Mouse (Mus musculus): ENCODE results near the gene Klhl21. TPM values are rescaled to one million over a fixed set of nuclear protein-coding genes. Genes with fewer than 3 reads are reported as not detected.

The Klhl21 gene
- total RNA-seq, 1 experiment: 19.7 TPM

DNA sequence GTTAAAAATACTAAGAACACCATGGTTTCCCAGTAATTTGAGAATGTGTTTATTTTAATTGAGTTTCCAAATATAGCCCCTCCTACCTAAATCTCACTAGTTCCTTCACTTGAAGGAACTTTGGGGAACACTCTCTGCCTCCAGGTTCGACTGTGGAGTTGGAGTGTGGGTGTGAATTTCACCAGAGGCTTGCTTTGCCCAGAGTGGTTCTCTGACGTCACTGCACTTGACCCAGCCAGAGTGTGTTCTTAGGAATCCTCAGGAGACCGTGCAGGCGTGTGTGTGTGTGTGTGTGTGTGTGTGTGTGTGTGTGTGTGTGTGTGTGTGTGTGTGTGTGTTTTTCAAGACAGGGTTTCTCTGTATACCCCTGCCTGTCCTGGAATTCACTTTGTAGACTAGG, 7.7 kb upstream of the Klhl21 start:
- peaks cover 0 to 13% of the 10 kb centered on the region in 2 experiments; a peak in 2 of 4 replicates for H3K4me1 ChIP-seq (ENCODE audit: control insufficient read depth in 2 of 2, insufficient read depth in 2 of 2, low read length in 2 of 2, poor library complexity in 1 of 2)
- no peak overlapping the region for H3K27ac ChIP-seq (ENCODE audit: insufficient read depth, low read depth, low read length, poor library complexity, severe bottlenecking)
- no peak for DNase-seq (ENCODE audit: low read depth, low spot score)
- no peaks in the 10 kb centered on the region for H3K9me3 ChIP-seq (ENCODE audit: control insufficient read depth, insufficient read depth, low read depth, low read length)
- H3K4me3 ChIP-seq (ENCODE audit: insufficient read depth in 1 of 2, low read depth in 1 of 2, low read length in 2 of 2, poor library complexity in 1 of 2, severe bottlenecking in 1 of 2): no peak overlapping the region
- no peak overlapping the region for H3K9ac ChIP-seq (ENCODE audit: insufficient read depth, low read depth, low read length, poor library complexity, severe bottlenecking)
- H3K36me3 ChIP-seq (ENCODE audit: control insufficient read depth, insufficient read depth, low read length, poor library complexity, severe bottlenecking): no peaks in the 10 kb centered on the region
- in situ Hi-C loops (cut with MboI; ENCODE audit: low sequenced_read_pairs in 2 of 2, unreplicated experiment in 2 of 2): no loop called here
- TF ChIP-seq ZC3H11A (IDR thresholded peaks at IDR 0.05; ENCODE audit: borderline replicate concordance, low read depth, low read length) (no peak), ZNF384 (IDR thresholded peaks at IDR 0.05; ENCODE audit: low read depth, low read length) (no peak), HCFC1 (IDR thresholded peaks at IDR 0.05; ENCODE audit: borderline replicate concordance, insufficient read depth, low read length) (no peak), MAFK (IDR thresholded peaks at IDR 0.05; ENCODE audit: insufficient read depth, low read depth, low read length) (no peak), CHD2 (IDR thresholded peaks at IDR 0.05; ENCODE audit: low read depth, low read length) (no peak)

DNA sequence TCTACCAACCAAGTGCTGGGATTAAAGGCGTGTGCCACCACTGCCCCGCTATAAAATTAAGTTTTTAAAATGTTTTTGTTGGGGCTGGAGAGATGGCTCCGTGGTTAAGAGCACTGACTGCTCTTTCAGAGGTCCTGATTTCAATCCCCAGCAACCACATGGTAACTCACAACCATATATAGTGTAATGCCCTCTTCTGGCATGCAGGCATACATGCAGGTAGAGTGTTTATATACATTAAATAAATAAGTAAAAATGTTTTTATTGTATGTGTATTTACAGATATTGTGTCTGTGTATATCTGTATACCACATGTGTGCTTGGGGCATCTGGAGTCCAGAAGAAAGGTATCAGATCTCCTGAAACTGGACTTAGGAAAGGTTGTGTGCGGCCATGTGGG, 7.3 kb upstream of the Klhl21 start:
- in situ Hi-C loops (cut with MboI; ENCODE audit: low sequenced_read_pairs in 2 of 2, unreplicated experiment in 2 of 2): no loop called here
- H3K4me3 ChIP-seq (ENCODE audit: insufficient read depth in 1 of 2, low read depth in 1 of 2, low read length in 2 of 2, poor library complexity in 1 of 2, severe bottlenecking in 1 of 2): no peak overlapping the region
- H3K9me3 ChIP-seq (ENCODE audit: control insufficient read depth, insufficient read depth, low read depth, low read length): no peaks in the 10 kb centered on the region
- TF ChIP-seq ZNF384 (IDR thresholded peaks at IDR 0.05; ENCODE audit: low read depth, low read length): no peak
- TF ChIP-seq ZC3H11A (IDR thresholded peaks at IDR 0.05; ENCODE audit: borderline replicate concordance, low read depth, low read length): no peak
- TF ChIP-seq HCFC1 (IDR thresholded peaks at IDR 0.05; ENCODE audit: borderline replicate concordance, insufficient read depth, low read length): no peak
- no peak for TF ChIP-seq CHD2 (IDR thresholded peaks at IDR 0.05; ENCODE audit: low read depth, low read length)
- no peak for TF ChIP-seq MAFK (IDR thresholded peaks at IDR 0.05; ENCODE audit: insufficient read depth, low read depth, low read length)
- no peaks in the 10 kb centered on the region for H3K36me3 ChIP-seq (ENCODE audit: control insufficient read depth, insufficient read depth, low read length, poor library complexity, severe bottlenecking)
- peaks cover 0 to 14% of the 10 kb centered on the region in 2 experiments; a peak in 2 of 4 replicates for H3K4me1 ChIP-seq (ENCODE audit: control insufficient read depth in 2 of 2, insufficient read depth in 2 of 2, low read length in 2 of 2, poor library complexity in 1 of 2)
- H3K27ac ChIP-seq (ENCODE audit: insufficient read depth, low read depth, low read length, poor library complexity, severe bottlenecking): no peak overlapping the region
- no peak overlapping the region for H3K9ac ChIP-seq (ENCODE audit: insufficient read depth, low read depth, low read length, poor library complexity, severe bottlenecking)
- no peak for DNase-seq (ENCODE audit: low read depth, low spot score)

DNA sequence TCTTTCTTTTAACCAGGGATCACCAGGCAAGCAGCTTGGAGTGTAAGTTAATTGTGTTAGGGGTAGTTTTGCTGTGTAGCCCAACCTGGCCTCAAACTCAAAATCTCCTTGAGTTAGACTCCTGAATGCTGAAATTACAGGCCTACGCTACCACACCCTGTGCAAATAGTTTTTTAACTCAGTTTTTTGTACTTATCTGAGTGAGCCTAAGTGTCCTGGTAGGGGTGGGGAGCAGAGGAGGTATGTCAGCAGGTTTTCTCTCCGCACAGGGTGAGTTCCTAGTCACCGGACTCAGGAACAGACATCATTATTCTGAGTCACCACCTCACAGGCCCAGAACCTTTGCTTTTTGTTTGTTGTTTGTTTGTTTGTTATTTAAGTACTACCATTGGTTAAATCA, 6.5 kb upstream of the Klhl21 start:
- Histone ChIP-seq H3K4me3 (ENCODE audit: insufficient read depth in 1 of 2, low read depth in 1 of 2, low read length in 2 of 2, poor library complexity in 1 of 2, severe bottlenecking in 1 of 2) (no peak overlapping the region), H3K9ac (ENCODE audit: insufficient read depth, low read depth, low read length, poor library complexity, severe bottlenecking) (no peak overlapping the region), H3K4me1 (ENCODE audit: control insufficient read depth in 2 of 2, insufficient read depth in 2 of 2, low read length in 2 of 2, poor library complexity in 1 of 2) (peaks cover 0 to 15% of the 10 kb centered on the region in 2 experiments; a peak in 2 of 4 replicates), H3K27ac (ENCODE audit: insufficient read depth, low read depth, low read length, poor library complexity, severe bottlenecking) (no peak overlapping the region), H3K9me3 (ENCODE audit: control insufficient read depth, insufficient read depth, low read depth, low read length) (no peaks in the 10 kb centered on the region), H3K36me3 (ENCODE audit: control insufficient read depth, insufficient read depth, low read length, poor library complexity, severe bottlenecking) (no peaks in the 10 kb centered on the region)
- in situ Hi-C loops (cut with MboI; ENCODE audit: low sequenced_read_pairs in 2 of 2, unreplicated experiment in 2 of 2): no loop called here
- TF ChIP-seq CHD2 (IDR thresholded peaks at IDR 0.05; ENCODE audit: low read depth, low read length): no peak
- no peak for TF ChIP-seq ZNF384 (IDR thresholded peaks at IDR 0.05; ENCODE audit: low read depth, low read length)
- no peak for TF ChIP-seq ZC3H11A (IDR thresholded peaks at IDR 0.05; ENCODE audit: borderline replicate concordance, low read depth, low read length)
- no peak for TF ChIP-seq HCFC1 (IDR thresholded peaks at IDR 0.05; ENCODE audit: borderline replicate concordance, insufficient read depth, low read length)
- no peak for TF ChIP-seq MAFK (IDR thresholded peaks at IDR 0.05; ENCODE audit: insufficient read depth, low read depth, low read length)
- DNase-seq (ENCODE audit: low read depth, low spot score): no peak

DNA sequence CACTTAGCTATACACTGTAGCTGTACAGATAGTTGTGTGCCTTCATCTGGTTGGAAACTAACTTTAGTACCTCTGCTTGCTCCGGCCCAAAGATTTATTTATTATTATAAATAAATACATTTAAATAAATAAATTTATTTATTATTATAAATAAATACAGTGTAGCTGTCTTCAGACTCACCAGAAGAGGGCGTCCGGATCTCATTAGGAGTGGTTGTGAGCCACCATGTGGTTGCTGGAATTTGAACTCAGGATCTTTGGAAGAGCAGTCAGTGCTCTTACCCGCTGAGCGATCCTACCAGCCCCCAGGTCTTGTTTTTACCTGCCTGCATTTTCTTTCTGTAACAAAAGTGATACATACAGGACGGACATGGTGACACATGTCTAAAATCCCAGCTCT, 2.5 kb upstream of the Klhl21 start:
- in situ Hi-C loops (cut with MboI; ENCODE audit: low sequenced_read_pairs in 2 of 2, unreplicated experiment in 2 of 2): no loop called here
- Histone ChIP-seq H3K4me3 (ENCODE audit: insufficient read depth in 1 of 2, low read depth in 1 of 2, low read length in 2 of 2, poor library complexity in 1 of 2, severe bottlenecking in 1 of 2) (no peak overlapping the region), H3K9me3 (ENCODE audit: control insufficient read depth, insufficient read depth, low read depth, low read length) (no peaks in the 10 kb centered on the region), H3K4me1 (ENCODE audit: control insufficient read depth in 2 of 2, insufficient read depth in 2 of 2, low read length in 2 of 2, poor library complexity in 1 of 2) (peaks cover 0 to 14% of the 10 kb centered on the region in 2 experiments; a peak in 2 of 4 replicates), H3K36me3 (ENCODE audit: control insufficient read depth, insufficient read depth, low read length, poor library complexity, severe bottlenecking) (peaks cover 6% of the 10 kb centered on the region; the same call in 1 of the 2 replicates), H3K9ac (ENCODE audit: insufficient read depth, low read depth, low read length, poor library complexity, severe bottlenecking) (no peak overlapping the region), H3K27ac (ENCODE audit: insufficient read depth, low read depth, low read length, poor library complexity, severe bottlenecking) (peak overlapping the region; percentile 90)
- DNase-seq (ENCODE audit: low read depth, low spot score): no peak
- TF ChIP-seq ZC3H11A (IDR thresholded peaks at IDR 0.05; ENCODE audit: borderline replicate concordance, low read depth, low read length): no peak
- no peak for TF ChIP-seq CHD2 (IDR thresholded peaks at IDR 0.05; ENCODE audit: low read depth, low read length)
- TF ChIP-seq HCFC1 (IDR thresholded peaks at IDR 0.05; ENCODE audit: borderline replicate concordance, insufficient read depth, low read length): no peak
- TF ChIP-seq ZNF384 (IDR thresholded peaks at IDR 0.05; ENCODE audit: low read depth, low read length): no peak
- no peak for TF ChIP-seq MAFK (IDR thresholded peaks at IDR 0.05; ENCODE audit: insufficient read depth, low read depth, low read length)
